In genomic region chr2:157447297-157448158, GRCm38 (mm10) we compare ENCODE assay signal across 9 mouse cellular contexts. TPM values are rescaled to one million over a fixed set of nuclear protein-coding genes. Genes with fewer than 3 reads are reported as not detected.
A peak's percentile ranks its signal among the peaks of the same experiment; 100 is the strongest.
DNase-seq lines count a peak whose midpoint lies in the region; ATAC-seq and TF ChIP-seq lines count a peak whose summit lies in the region.
"Had no signal": no experiment of that assay in that cellular context is flagged by ENCODE, and none has a peak within 500 bp of the region (broad histone marks: within the 10 kb centered on the region; RNA-seq: fewer than 3 reads in every experiment).

No protein-coding gene starts in this region.

- DNase-seq in 3134 (ENCODE audit: extremely low read depth, insufficient read length, low spot score), result peak; percentile 82
- DNase-seq in B cell, adult 2 months, result peak; percentile 47 to 57
- DNase-seq in hindbrain, postnatal 0 days (ENCODE audit: low spot score), result no peak
- no peak for DNase-seq in urinary bladder, postnatal 25 days (ENCODE audit: low spot score)
- no peak for DNase-seq in frontal cortex, postnatal 25 days (ENCODE audit: low spot score in 2 of 2)
- no peak for DNase-seq in heart, postnatal 14 days
- DNase-seq: kidney, adult 9 months had no signal

- H3K27me3 ChIP-seq in myocyte (ENCODE audit: control insufficient read depth, insufficient read depth, insufficient read length), result no peaks in the 10 kb centered on the region
- no peaks in the 10 kb centered on the region for H3K27me3 ChIP-seq in hindbrain, postnatal 0 days (ENCODE audit: insufficient read depth, low read length)

- no peak for ATAC-seq in hindbrain, postnatal 0 days

- H3K36me3 ChIP-seq in myocyte (ENCODE audit: control insufficient read depth, insufficient read depth), result no peaks in the 10 kb centered on the region
- peaks cover 9% of the 10 kb centered on the region; the same call in 1 of the 2 replicates for H3K36me3 ChIP-seq in hindbrain, postnatal 0 days (ENCODE audit: insufficient read depth, low read length)

- peaks cover 17% of the 10 kb centered on the region for H3K79me2 ChIP-seq in myocyte (ENCODE audit: control insufficient read depth, insufficient read depth)

- no peak for TF ChIP-seq POLR2A in bone marrow macrophage, adult 2 months (IDR thresholded peaks at IDR 0.05; ENCODE audit: borderline replicate concordance, low read depth, low read length)
- no peak for TF ChIP-seq POLR2A in myocyte (IDR thresholded peaks at IDR 0.05; ENCODE audit: insufficient read length, low read depth)

- peak overlapping the region; percentile 86 for H3K4me2 ChIP-seq in myocyte (ENCODE audit: low read depth)
- H3K4me2 ChIP-seq in hindbrain, postnatal 0 days (ENCODE audit: low read depth, low read length), result no peak overlapping the region

- peaks cover 35% of the 10 kb centered on the region for H3K4me1 ChIP-seq in bone marrow macrophage, adult 2 months (ENCODE audit: control insufficient read depth, insufficient read depth, low read length)
- no peaks in the 10 kb centered on the region for H3K4me1 ChIP-seq in hindbrain, postnatal 0 days (ENCODE audit: insufficient read depth, low read length)

- H3K27ac ChIP-seq in bone marrow macrophage, adult 2 months (ENCODE audit: insufficient read depth, low read depth, low read length), result peak overlapping the region; percentile 75
- H3K27ac ChIP-seq in hindbrain, postnatal 0 days, result no peak overlapping the region

- H3K9ac ChIP-seq in hindbrain, postnatal 0 days (replicated peaks; ENCODE audit: low read length), result no peak overlapping the region

- intact Hi-C loops in heart, postnatal 14 days (cut with DNase I), result no loop called here

- no peaks in the 10 kb centered on the region for H3K9me3 ChIP-seq in hindbrain, postnatal 0 days (ENCODE audit: low read length)

- WGBS in hindbrain, postnatal 0 days, result 89% methylated on average over 15 of the region's 15 CpGs

- TF ChIP-seq CTCF in bone marrow macrophage, adult 2 months (IDR thresholded peaks at IDR 0.05; ENCODE audit: low read depth, low read length), result no peak
- TF ChIP-seq CTCF in hindbrain, postnatal 0 days (IDR thresholded peaks at IDR 0.05; ENCODE audit: low read depth), result no peak

- H3K4me3 ChIP-seq in bone marrow macrophage, adult 2 months (ENCODE audit: insufficient read depth, low read length), result no peak overlapping the region; the same call in 1 of the 2 replicates
- H3K4me3 ChIP-seq in myocyte, result no peak overlapping the region
- no peak overlapping the region for H3K4me3 ChIP-seq in hindbrain, postnatal 0 days (ENCODE audit: low read length)

- H3ac ChIP-seq in myocyte (ENCODE audit: control insufficient read depth, insufficient read length), result no peak overlapping the region

TF ChIP-seq in myocyte, 11 proteins besides CTCF, POLR2A, EP300 and RAD21:
- no peak for TF ChIP-seq MAX (IDR thresholded peaks at IDR 0.05; ENCODE audit: low read depth)
- TF ChIP-seq TCF3 (IDR thresholded peaks at IDR 0.05; ENCODE audit: insufficient read length, low read depth), result no peak
- TF ChIP-seq POLR2AphosphoS2 (IDR thresholded peaks at IDR 0.05; ENCODE audit: insufficient read length, low read depth), result no peak
- no peak for TF ChIP-seq TCF12 (IDR thresholded peaks at IDR 0.05; ENCODE audit: insufficient read depth, poor library complexity, severe bottlenecking)
- TF ChIP-seq CEBPB (IDR thresholded peaks at IDR 0.05; ENCODE audit: insufficient read depth, poor library complexity, severe bottlenecking), result peak; percentile 61; the same call in 1 of the 2 replicates
- no peak for TF ChIP-seq SRF (IDR thresholded peaks at IDR 0.05; ENCODE audit: control insufficient read depth, insufficient read length, low read depth)
- TF ChIP-seq E2F4 (IDR thresholded peaks at IDR 0.05; ENCODE audit: insufficient read depth), result no peak
- TF ChIP-seq MYOG (IDR thresholded peaks at IDR 0.05; ENCODE audit: control insufficient read depth in 1 of 3, insufficient read depth in 1 of 3, insufficient read length in 2 of 3, low read depth in 2 of 3), result no peak
- no peak for TF ChIP-seq MYOD1 (IDR thresholded peaks at IDR 0.05; ENCODE audit: control insufficient read depth in 1 of 3, insufficient read length in 2 of 3, low read depth in 2 of 3)
- TF ChIP-seq REST (IDR thresholded peaks at IDR 0.05; ENCODE audit: insufficient read depth, insufficient read length), result no peak
- TF ChIP-seq USF1 (IDR thresholded peaks at IDR 0.05; ENCODE audit: low read depth), result peak; percentile 96

RNA-seq across cellular contexts. Expression of gene Src, which starts 29.3 kb away (rescaled TPM):
- polyA plus RNA-seq in bone marrow macrophage, adult 2 months (2012; ENCODE audit: insufficient read depth, insufficient read length, missing spikeins), result 3.0 and 3.4 TPM in 2 replicates
- polyA plus RNA-seq in myocyte (2012; fragmentation: generic; extraction: Trizol), result 20.3 TPM
- 133 and 134 TPM in 2 replicates for total RNA-seq in hindbrain, postnatal 0 days (2014; rRNA removed)
- 23.2 and 25.4 TPM in 2 replicates for polyA plus RNA-seq in hindbrain, postnatal 0 days (2015; fragmentation: Nextera tagmentation; extraction: Ambion mirVana)
- total RNA-seq in heart, postnatal 14 days (2021), result 1 to 10 TPM; 5.5 to 6.9 TPM

Comparison
In these comparisons a context has a peak if more than half of its experiments do, and no peak if none do; other contexts are left out.
1. DNase-seq: peak in 3134 (single experiment) and B cell, adult 2 months (2 of 2); none in hindbrain, postnatal 0 days (single experiment), urinary bladder, postnatal 25 days (single experiment), frontal cortex, postnatal 25 days (0 of 2) and heart, postnatal 14 days (0 of 2).